Mouse (Mus musculus) CH12.LX (cell line): ENCODE results near the gene Rcor2. TPM values are rescaled to one million over a fixed set of nuclear protein-coding genes. Genes with fewer than 3 reads are reported as not detected.

ENCODE experiments used
- DNase-seq: peaks from one replicate; pipeline ENCODE4 v3.0.0-alpha.2; 2013; ENCODE audit errors: extremely low read depth
- H3K27ac ChIP-seq: 2 replicates; pipeline ENCODE4 v1.5.1; 2012; ENCODE audit warnings: low read depth, mild to moderate bottlenecking, control low read depth, moderate library complexity; ENCODE audit not compliant: insufficient read depth
- H3K27me3 ChIP-seq: replicated peaks from 2 replicates; pipeline ENCODE3; 2012; ENCODE audit warnings: inconsistent platforms
- H3K36me3 ChIP-seq, 2 experiments: replicated peaks in 1 of 2; 2 replicates each; pipeline versions ENCODE3 to v1.6.1; 2012; ENCODE audit warnings: inconsistent platforms in 1 of 2, low read length in 1 of 2, mild to moderate bottlenecking in 1 of 2, mixed read lengths in 1 of 2, moderate library complexity in 1 of 2; ENCODE audit not compliant: control insufficient read depth in 1 of 2, insufficient read depth in 1 of 2
- H3K4me1 ChIP-seq, 2 experiments: 2 replicates each; pipeline ENCODE4 v1.6.1; 2012; ENCODE audit warnings: inconsistent platforms in 1 of 2, moderate library complexity in 1 of 2; ENCODE audit not compliant: insufficient read depth in 2 of 2, control insufficient read depth in 1 of 2
- H3K4me2 ChIP-seq: 2 replicates; pipeline ENCODE4 v1.6.1; 2012; ENCODE audit warnings: low read depth, mild to moderate bottlenecking, control low read depth; ENCODE audit not compliant: poor library complexity, insufficient read depth, severe bottlenecking
- H3K4me3 ChIP-seq, 3 experiments: fragments of 150-350 bp in 1 of 3; sonication (generic) in 1 of 3; replicated peaks in 1 of 3; 2 replicates each; pipeline versions ENCODE3 to v1.5.1; 2011 to 2012; ENCODE audit warnings: low read depth in 2 of 3, low read length in 2 of 3, mild to moderate bottlenecking in 2 of 3, moderate library complexity in 2 of 3, control low read depth in 1 of 3, improper control_type of control experiment in 1 of 3, inconsistent platforms in 1 of 3, mixed read lengths in 1 of 3; ENCODE audit not compliant: poor library complexity in 1 of 3
- H3K79me2 ChIP-seq: replicated peaks from 2 replicates; pipeline ENCODE4 v1.6.1; 2012; ENCODE audit warnings: mild to moderate bottlenecking, moderate library complexity; ENCODE audit not compliant: control insufficient read depth, poor library complexity, insufficient read depth, severe bottlenecking; ENCODE audit errors: extremely low read depth
- H3K9ac ChIP-seq: 2 replicates; pipeline ENCODE4 v1.6.1; 2012; ENCODE audit warnings: low read depth, mild to moderate bottlenecking, control low read depth, moderate library complexity; ENCODE audit not compliant: insufficient read depth
- H3K9me3 ChIP-seq: replicated peaks from 2 replicates; pipeline ENCODE3; 2012; ENCODE audit warnings: low read length, inconsistent platforms, mixed read lengths
- BHLHE40 ChIP-seq: IDR thresholded peaks from 2 replicates; pipeline ENCODE4 v1.6.1; 2011; ENCODE audit warnings: mild to moderate bottlenecking, low read depth, low read length, improper control_type of control experiment
- CHD1 ChIP-seq: IDR thresholded peaks from 2 replicates; pipeline ENCODE4 v1.6.1; 2012; ENCODE audit warnings: low read depth, low read length, improper control_type of control experiment, inconsistent platforms
- CHD2 ChIP-seq: IDR thresholded peaks from 2 replicates; pipeline ENCODE4 v1.6.1; 2011; ENCODE audit warnings: low read length, improper control_type of control experiment
- MAFK ChIP-seq: IDR thresholded peaks from 2 replicates; pipeline ENCODE4 v1.6.1; 2011; ENCODE audit warnings: low read length, improper control_type of control experiment; ENCODE audit not compliant: insufficient replicate concordance
- MAX ChIP-seq: IDR thresholded peaks from 2 replicates; pipeline ENCODE4 v1.6.1; 2011; ENCODE audit warnings: low read length, improper control_type of control experiment
- MAZ ChIP-seq: IDR thresholded peaks from 2 replicates; pipeline ENCODE4 v1.6.1; 2012; ENCODE audit warnings: low read depth, mild to moderate bottlenecking, inconsistent platforms, low read length, improper control_type of control experiment, moderate library complexity
- MEF2A ChIP-seq: IDR thresholded peaks from 2 replicates; pipeline ENCODE4 v1.6.1; 2014; ENCODE audit warnings: low read depth, mild to moderate bottlenecking, inconsistent platforms, low read length, improper control_type of control experiment, borderline replicate concordance
- MXI1 ChIP-seq: IDR thresholded peaks from 2 replicates; pipeline ENCODE4 v1.6.1; 2011; ENCODE audit warnings: mild to moderate bottlenecking, low read depth, low read length, improper control_type of control experiment
- MYC ChIP-seq: IDR thresholded peaks from 2 replicates; pipeline ENCODE4 v1.6.1; 2011; ENCODE audit warnings: low read depth, mild to moderate bottlenecking, improper control_type of control experiment, low read length
- NRF1 ChIP-seq: IDR thresholded peaks from 2 replicates; pipeline ENCODE4 v1.6.1; 2014; ENCODE audit warnings: low read depth, mild to moderate bottlenecking, inconsistent platforms, low read length, improper control_type of control experiment, moderate library complexity
- PAX5 ChIP-seq: IDR thresholded peaks from 2 replicates; pipeline ENCODE4 v1.6.1; 2012; ENCODE audit warnings: low read length, inconsistent platforms, mixed read lengths
- POLR2A ChIP-seq: IDR thresholded peaks from 2 replicates; pipeline ENCODE4 v1.6.1; 2011; ENCODE audit warnings: low read depth, mild to moderate bottlenecking, improper control_type of control experiment, low read length
- POLR2AphosphoS2 ChIP-seq: IDR thresholded peaks from 2 replicates; pipeline ENCODE4 v1.6.1; 2011; ENCODE audit warnings: low read depth, low read length, improper control_type of control experiment
- RAD21 ChIP-seq: IDR thresholded peaks from 2 replicates; pipeline ENCODE4 v1.6.1; 2011; ENCODE audit warnings: low read depth, mild to moderate bottlenecking, low read length, improper control_type of control experiment, moderate library complexity
- RCOR1 ChIP-seq: conservative IDR thresholded peaks from 2 replicates; pipeline ENCODE4 v1.6.1; 2012; ENCODE audit warnings: low read depth, mild to moderate bottlenecking, inconsistent platforms, low read length, improper control_type of control experiment
- SIN3A ChIP-seq: IDR thresholded peaks from 2 replicates; pipeline ENCODE4 v1.6.1; 2012; ENCODE audit warnings: low read length, improper control_type of control experiment, inconsistent platforms
- TBP ChIP-seq: conservative IDR thresholded peaks from 2 replicates; pipeline ENCODE4 v1.6.1; 2011; ENCODE audit warnings: low read depth, low read length, improper control_type of control experiment
- UBTF ChIP-seq: IDR thresholded peaks from 2 replicates; pipeline ENCODE4 v1.6.1; 2012; ENCODE audit warnings: low read depth, mild to moderate bottlenecking, inconsistent platforms, low read length, improper control_type of control experiment, moderate library complexity
- USF1 ChIP-seq: IDR thresholded peaks from 2 replicates; pipeline ENCODE4 v1.6.1; 2014; ENCODE audit warnings: low read depth, mild to moderate bottlenecking, inconsistent platforms, low read length, improper control_type of control experiment
- USF2 ChIP-seq: conservative IDR thresholded peaks from 2 replicates; pipeline ENCODE4 v1.6.1; 2011; ENCODE audit warnings: low read depth, low read length, improper control_type of control experiment
- ZKSCAN1 ChIP-seq: IDR thresholded peaks from 2 replicates; pipeline ENCODE4 v1.6.1; 2012; ENCODE audit warnings: low read depth, inconsistent platforms, low read length, improper control_type of control experiment, borderline replicate concordance
- dilution Hi-C: fragments of 300-500 bp; cut with MboI; formaldehyde crosslinking; loops from 2 replicates; pipeline ENCODE4 v1.14.3; 2020; ENCODE audit warnings: low sequenced_read_pairs; ENCODE audit not compliant: extremely low pct_unique_long_range_greater_than_20kb, extremely low pct_ligation_motif_present
- in situ Hi-C: fragments of 300-500 bp; cut with MboI; formaldehyde crosslinking; loops from 3 replicates; pipeline ENCODE4 v1.14.3; 2019; ENCODE audit warnings: low sequenced_read_pairs, low pct_ligation_motif_present, low pct_unique_long_range_greater_than_20kb, mixed read lengths
- polyA plus RNA-seq: library from polyadenylated mRNA; unstranded; fragments of >175 nt; gene quantifications from 2 replicates; pipeline ENCODE4 v1.2.1, GENCODE M21; 2012; ENCODE audit warnings: low read depth; ENCODE audit not compliant: insufficient read length
- total RNA-seq, 2 experiments: library from RNA; depleted of rRNA; stranded (reverse); fragments of 300-350 nt in 1 of 2; fragments of >200 nt in 1 of 2; gene quantifications; 2 replicates each; pipeline ENCODE4 v1.2.3; 2012 to 2014

Rcor2 gene
- total and polyA plus RNA-seq, 3 experiments = 9.2 to 28.2 (median 12.0) TPM

DNA sequence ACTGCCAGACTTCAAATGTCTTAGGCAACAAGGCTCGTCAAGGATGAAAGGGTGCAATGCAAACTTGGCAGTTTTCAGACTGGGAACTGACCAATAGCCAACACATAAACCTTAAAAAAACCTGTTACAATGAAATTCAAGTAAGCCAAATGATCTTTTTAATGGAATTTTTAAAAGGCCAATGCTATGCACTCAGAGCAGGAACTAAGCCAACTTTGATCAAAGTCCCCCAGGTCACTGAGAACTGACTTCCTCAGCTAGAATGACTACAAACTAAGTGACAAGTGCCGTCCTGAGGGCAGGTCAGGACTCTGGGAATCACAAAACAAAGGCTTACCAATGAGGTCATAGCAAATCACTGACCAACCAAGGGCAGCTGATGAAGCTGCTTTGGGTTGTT is 53.1 kb downstream of the Rcor2 start:
- H3K4me1 ChIP-seq = peaks cover 2 to 29% of the 10 kb centered on the region in 2 experiments; a peak in 3 of 4 replicates

GRCm38 (mm10) chr19:7321391-7321790 is 54.3 kb downstream of the Rcor2 start:
- in situ Hi-C loops = no loop called here
- Histone ChIP-seq H3K9me3 (no peaks in the 10 kb centered on the region), H3K79me2 (peaks cover 59% of the 10 kb centered on the region), H3K36me3 (peaks cover 0 to 16% of the 10 kb centered on the region in 2 experiments), H3K27me3 (no peaks in the 10 kb centered on the region), H3K4me2 (no peak overlapping the region), H3K4me3 (no peak overlapping the region), H3K4me1 (peaks cover 2 to 20% of the 10 kb centered on the region in 2 experiments; a peak in 3 of 4 replicates), H3K27ac (no peak overlapping the region), H3K9ac (no peak overlapping the region)
- no peak for TF ChIP-seq SIN3A
- no peak for TF ChIP-seq NRF1
- no peak for TF ChIP-seq USF2
- TF ChIP-seq CHD2 = no peak
- TF ChIP-seq USF1 = no peak
- TF ChIP-seq TBP = no peak
- TF ChIP-seq POLR2A = no peak
- no peak for TF ChIP-seq MAFK
- no peak for TF ChIP-seq RCOR1
- TF ChIP-seq UBTF = no peak
- TF ChIP-seq RAD21 = no peak
- no peak for TF ChIP-seq MAX
- TF ChIP-seq CHD1 = no peak
- no peak for TF ChIP-seq ZKSCAN1
- TF ChIP-seq MXI1 = no peak
- DNase-seq = no peak
- dilution Hi-C loops = no loop called here

More for the DNA sequence above, 53.1 kb downstream of the Rcor2 start:
- H3K79me2 ChIP-seq = peaks cover 57% of the 10 kb centered on the region
- H3K36me3 ChIP-seq = peaks cover 0 to 13% of the 10 kb centered on the region in 2 experiments
- H3K4me3 ChIP-seq = no peak overlapping the region
- no peak overlapping the region for H3K4me2 ChIP-seq
- H3K27ac ChIP-seq = no peak overlapping the region
- no peaks in the 10 kb centered on the region for H3K9me3 ChIP-seq
- in situ Hi-C loops (no loop called here), dilution Hi-C loops (no loop called here)
- H3K27me3 ChIP-seq = no peaks in the 10 kb centered on the region
- no peak for DNase-seq
- TF ChIP-seq MEF2A (no peak), MXI1 (no peak), MAZ (no peak), USF2 (no peak), ZKSCAN1 (no peak), SIN3A (no peak), RCOR1 (no peak), PAX5 (no peak), NRF1 (no peak), CHD2 (no peak), POLR2A (no peak), POLR2AphosphoS2 (no peak), MYC (no peak), BHLHE40 (no peak), USF1 (no peak)
- H3K9ac ChIP-seq = no peak overlapping the region

Other genes starting within 250 kb of the Rcor2 start
- gene Fermt3, start 247.9 kb upstream of the Rcor2 start, total RNA-seq (2012; rRNA removed) = 57.4 and 58.4 TPM in 2 replicates
- gene Fermt3, start 247.9 kb upstream of the Rcor2 start, total RNA-seq (2014; rRNA removed) = 47.0 and 58.7 TPM in 2 replicates
- 65.1 and 67.3 TPM in 2 replicates for gene Fermt3, start 247.9 kb upstream of the Rcor2 start, polyA plus RNA-seq
- gene Stip1, start 227.4 kb upstream of the Rcor2 start, total RNA-seq (2012; rRNA removed) = 178 and 246 TPM in 2 replicates
- gene Stip1, start 227.4 kb upstream of the Rcor2 start, total RNA-seq (2014; rRNA removed) = 200 and 202 TPM in 2 replicates
- gene Stip1, start 227.4 kb upstream of the Rcor2 start, polyA plus RNA-seq = 314 and 344 TPM in 2 replicates
- gene Macrod1, start 210.5 kb upstream of the Rcor2 start, total RNA-seq (2012; rRNA removed) = not detected in 2 replicates
- not detected in 2 replicates for gene Macrod1, start 210.5 kb upstream of the Rcor2 start, total RNA-seq (2014; rRNA removed)
- 1.00 and 1.0 TPM in 2 replicates for gene Macrod1, start 210.5 kb upstream of the Rcor2 start, polyA plus RNA-seq
- not detected in 2 replicates for gene Flrt1, start 161.6 kb upstream of the Rcor2 start, total RNA-seq (2012; rRNA removed)
- gene Flrt1, start 161.6 kb upstream of the Rcor2 start, total RNA-seq (2014; rRNA removed) = not detected in 2 replicates
- not detected in 2 replicates for gene Flrt1, start 161.6 kb upstream of the Rcor2 start, polyA plus RNA-seq
- gene Otub1, start 61.0 kb upstream of the Rcor2 start, total RNA-seq (2012; rRNA removed) = 102 and 114 TPM in 2 replicates
- gene Otub1, start 61.0 kb upstream of the Rcor2 start, total RNA-seq (2014; rRNA removed) = 115 and 119 TPM in 2 replicates
- 126 and 139 TPM in 2 replicates for gene Otub1, start 61.0 kb upstream of the Rcor2 start, polyA plus RNA-seq
- gene Cox8a, start 49.7 kb upstream of the Rcor2 start, total RNA-seq (2012; rRNA removed) = 797 and 822 TPM in 2 replicates
- gene Cox8a, start 49.7 kb upstream of the Rcor2 start, total RNA-seq (2014; rRNA removed) = 275 and 326 TPM in 2 replicates
- 617 and 896 TPM in 2 replicates for gene Cox8a, start 49.7 kb upstream of the Rcor2 start, polyA plus RNA-seq
- gene Naa40, start 26.1 kb upstream of the Rcor2 start, total RNA-seq (2012; rRNA removed) = 40.6 and 45.5 TPM in 2 replicates
- gene Naa40, start 26.1 kb upstream of the Rcor2 start, total RNA-seq (2014; rRNA removed) = 63.1 and 65.7 TPM in 2 replicates
- gene Naa40, start 26.1 kb upstream of the Rcor2 start, polyA plus RNA-seq = 61.2 and 69.3 TPM in 2 replicates
- gene Mark2, start 74.5 kb downstream of the Rcor2 start, total RNA-seq (2012; rRNA removed) = 19.0 and 20.6 TPM in 2 replicates
- 6.3 and 8.1 TPM in 2 replicates for gene Mark2, start 74.5 kb downstream of the Rcor2 start, total RNA-seq (2014; rRNA removed)
- gene Mark2, start 74.5 kb downstream of the Rcor2 start, polyA plus RNA-seq = 33.4 and 34.4 TPM in 2 replicates
- gene Spindoc, start 115.7 kb downstream of the Rcor2 start, total RNA-seq (2012; rRNA removed) = 9.0 and 10.1 TPM in 2 replicates
- gene Spindoc, start 115.7 kb downstream of the Rcor2 start, total RNA-seq (2014; rRNA removed) = 7.9 and 10.6 TPM in 2 replicates
- gene Spindoc, start 115.7 kb downstream of the Rcor2 start, polyA plus RNA-seq = 15.7 and 21.7 TPM in 2 replicates
- 9.8 and 10.5 TPM in 2 replicates for gene 2700081O15Rik, start 150.3 kb downstream of the Rcor2 start, total RNA-seq (2012; rRNA removed)
- 7.1 and 7.2 TPM in 2 replicates for gene 2700081O15Rik, start 150.3 kb downstream of the Rcor2 start, total RNA-seq (2014; rRNA removed)
- gene 2700081O15Rik, start 150.3 kb downstream of the Rcor2 start, polyA plus RNA-seq = 12.2 and 12.3 TPM in 2 replicates
- gene Rtn3, start 216.0 kb downstream of the Rcor2 start, total RNA-seq (2012; rRNA removed) = 29.0 and 32.7 TPM in 2 replicates
- gene Rtn3, start 216.0 kb downstream of the Rcor2 start, total RNA-seq (2014; rRNA removed) = 33.0 and 39.1 TPM in 2 replicates
- 97.5 and 102 TPM in 2 replicates for gene Rtn3, start 216.0 kb downstream of the Rcor2 start, polyA plus RNA-seq
- 7.3 and 9.2 TPM in 2 replicates for gene Atl3, start 226.7 kb downstream of the Rcor2 start, total RNA-seq (2012; rRNA removed)
- 17.5 and 19.8 TPM in 2 replicates for gene Atl3, start 226.7 kb downstream of the Rcor2 start, total RNA-seq (2014; rRNA removed)
- 11.3 and 14.3 TPM in 2 replicates for gene Atl3, start 226.7 kb downstream of the Rcor2 start, polyA plus RNA-seq